Mouse (Mus musculus): Measurements from ENCODE around the gene Zfp217. TPM values are rescaled to one million over a fixed set of nuclear protein-coding genes. Genes with fewer than 3 reads are reported as not detected.

Zfp217 gene
- 10 to 100 TPM; 82.1 to 95.8 TPM for total RNA-seq (2023)

GRCm38 (mm10) chr2:170147661-170148153 lies at the start of gene Zfp217:
Gene Zfp217, minus strand, starts transcription at chr2:170148103.

